In the genomic region with DNA sequence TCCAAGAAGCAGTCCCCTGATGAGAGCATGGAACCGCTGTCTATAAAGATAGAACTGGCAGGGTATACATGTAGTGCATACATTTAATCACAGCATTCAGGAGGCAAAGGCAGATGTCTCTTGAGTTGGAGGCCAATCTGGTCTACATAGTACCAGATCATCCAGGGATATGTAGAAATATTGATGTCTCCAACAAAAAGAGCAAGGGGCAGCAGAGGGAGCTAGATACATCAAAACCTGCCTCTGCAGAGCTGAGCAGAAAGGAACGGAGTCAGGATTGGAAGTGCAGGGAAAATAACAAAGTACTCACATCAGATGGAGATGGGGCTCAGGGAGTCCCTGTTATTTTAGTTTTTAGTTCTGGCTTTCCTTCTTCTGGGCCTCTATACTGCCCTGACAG, we compare ENCODE assay signal across 13 mouse cellular contexts. TPM values are rescaled to one million over a fixed set of nuclear protein-coding genes. Genes with fewer than 3 reads are reported as not detected.
A peak's percentile ranks its signal among the peaks of the same experiment; 100 is the strongest.
DNase-seq lines count a peak whose midpoint lies in the region; ATAC-seq and TF ChIP-seq lines count a peak whose summit lies in the region.
"Had no signal": no experiment of that assay in that cellular context is flagged by ENCODE, and none has a peak within 500 bp of the region (broad histone marks: within the 10 kb centered on the region; RNA-seq: fewer than 3 reads in every experiment).

No protein-coding gene starts in this region.

- H3K4me3 ChIP-seq in forebrain, embryonic 14.5 days (ENCODE audit: low read depth, low read length), result no peak overlapping the region
- no peak overlapping the region for H3K4me3 ChIP-seq in forebrain, embryonic 13.5 days
- no peak overlapping the region for H3K4me3 ChIP-seq in layer of hippocampus, adult 2 months
- H3K4me3 ChIP-seq in liver, postnatal 0 days (ENCODE audit: low read depth, low read length), result no peak overlapping the region
- H3K4me3 ChIP-seq in intestine, postnatal 0 days (ENCODE audit: low read depth, low read length), result no peak overlapping the region
- H3K4me3 ChIP-seq: heart, embryonic 15.5 days; hindbrain, embryonic 15.5 days; limb, embryonic 15.5 days; neural tube, embryonic 12.5 days had no signal

- H3K4me1 ChIP-seq in forebrain, embryonic 14.5 days (ENCODE audit: control insufficient read depth, insufficient read depth, low read length), result peaks cover 12% of the 10 kb centered on the region; the same call in 1 of the 2 replicates
- H3K4me1 ChIP-seq in forebrain, embryonic 13.5 days, result peaks cover 23% of the 10 kb centered on the region
- H3K4me1 ChIP-seq in liver, postnatal 0 days (ENCODE audit: insufficient read depth), result peaks cover 51% of the 10 kb centered on the region
- H3K4me1 ChIP-seq in intestine, postnatal 0 days (replicated peaks; ENCODE audit: control insufficient read depth, insufficient read depth, low read length), result no peaks in the 10 kb centered on the region

- H3K4me2 ChIP-seq in forebrain, embryonic 14.5 days (ENCODE audit: low read length), result no peak overlapping the region
- H3K4me2 ChIP-seq in forebrain, embryonic 13.5 days, result no peak overlapping the region
- no peak overlapping the region for H3K4me2 ChIP-seq in liver, postnatal 0 days (ENCODE audit: low read depth, low read length)
- H3K4me2 ChIP-seq in intestine, postnatal 0 days (replicated peaks; ENCODE audit: low read depth), result no peak overlapping the region
- H3K4me2 ChIP-seq: heart, embryonic 15.5 days; hindbrain, embryonic 15.5 days; limb, embryonic 15.5 days; neural tube, embryonic 12.5 days had no signal

- no peak overlapping the region for H3K9ac ChIP-seq in forebrain, embryonic 14.5 days (ENCODE audit: low read length)
- H3K9ac ChIP-seq in forebrain, embryonic 13.5 days, result no peak overlapping the region
- H3K9ac ChIP-seq in liver, postnatal 0 days (replicated peaks), result no peak overlapping the region
- H3K9ac ChIP-seq in intestine, postnatal 0 days (ENCODE audit: low read depth, low read length), result no peak overlapping the region
- H3K9ac ChIP-seq: heart, embryonic 15.5 days; hindbrain, embryonic 15.5 days; limb, embryonic 15.5 days; neural tube, embryonic 12.5 days had no signal

- ATAC-seq in forebrain, embryonic 14.5 days, result no peak
- ATAC-seq in forebrain, embryonic 13.5 days, result no peak
- ATAC-seq in liver, postnatal 0 days, result no peak
- no peak for ATAC-seq in intestine, postnatal 0 days
- ATAC-seq: activated CD4-positive, CD25-positive, alpha-beta regulatory T cell, adult 4 months had no signal

- no peaks in the 10 kb centered on the region for H3K27me3 ChIP-seq in forebrain, embryonic 14.5 days (replicated peaks; ENCODE audit: control insufficient read depth, insufficient read depth, low read length)
- no peaks in the 10 kb centered on the region for H3K27me3 ChIP-seq in forebrain, embryonic 13.5 days
- H3K27me3 ChIP-seq in liver, postnatal 0 days (ENCODE audit: insufficient read depth, low read length), result no peaks in the 10 kb centered on the region
- no peaks in the 10 kb centered on the region for H3K27me3 ChIP-seq in intestine, postnatal 0 days (replicated peaks; ENCODE audit: control insufficient read depth, insufficient read depth, low read length)
- H3K27me3 ChIP-seq: heart, embryonic 15.5 days; hindbrain, embryonic 15.5 days; limb, embryonic 15.5 days; neural tube, embryonic 12.5 days had no signal

- TF ChIP-seq EP300 in liver, postnatal 0 days (IDR thresholded peaks at IDR 0.05; ENCODE audit: low read depth), result no peak

- DNase-seq in forebrain, embryonic 14.5 days (ENCODE audit: low spot score), result peak; percentile 41
- no peak for DNase-seq in layer of hippocampus, adult 2 months (ENCODE audit: low spot score in 2 of 2)
- DNase-seq in layer of hippocampus, adult 8-10 months (ENCODE audit: low spot score in 2 of 2), result no peak
- DNase-seq in NIH3T3 (ENCODE audit: low read depth), result peak; percentile 54
- no peak for DNase-seq in liver, postnatal 0 days
- DNase-seq in lung, adult 18-20 months, result no peak

- peak; percentile 44 for TF ChIP-seq CTCF in layer of hippocampus, adult 2 months (conservative IDR thresholded peaks at IDR 0.05)
- TF ChIP-seq CTCF in liver, postnatal 0 days (IDR thresholded peaks at IDR 0.05; ENCODE audit: low read depth), result no peak
- TF ChIP-seq CTCF in intestine, postnatal 0 days (IDR thresholded peaks at IDR 0.05; ENCODE audit: low read depth), result no peak

- H3K27ac ChIP-seq in forebrain, embryonic 14.5 days (ENCODE audit: low read depth, low read length), result no peak overlapping the region
- no peak overlapping the region for H3K27ac ChIP-seq in forebrain, embryonic 13.5 days
- H3K27ac ChIP-seq in layer of hippocampus, adult 2 months, result peak overlapping the region; percentile 11; the same call in 1 of the 2 replicates
- H3K27ac ChIP-seq in liver, postnatal 0 days (ENCODE audit: low read depth), result peak overlapping the region; percentile 88
- H3K27ac ChIP-seq in intestine, postnatal 0 days (ENCODE audit: low read depth, low read length), result no peak overlapping the region
- H3K27ac ChIP-seq: heart, embryonic 15.5 days; hindbrain, embryonic 15.5 days; limb, embryonic 15.5 days; neural tube, embryonic 12.5 days had no signal

- WGBS in forebrain, embryonic 14.5 days, result 74% methylated on average over 2 of the region's 2 CpGs
- WGBS in forebrain, embryonic 13.5 days, result 74% methylated on average over 2 of the region's 2 CpGs
- 86% methylated on average over 2 of the region's 2 CpGs for WGBS in liver, postnatal 0 days (ENCODE audit: insufficient replicate concordance)
- WGBS in intestine, postnatal 0 days, result 82% methylated on average over 2 of the region's 2 CpGs

- H3K9me3 ChIP-seq in forebrain, embryonic 14.5 days (replicated peaks; ENCODE audit: control insufficient read depth, low read length), result no peaks in the 10 kb centered on the region
- no peaks in the 10 kb centered on the region for H3K9me3 ChIP-seq in forebrain, embryonic 13.5 days (replicated peaks)
- no peaks in the 10 kb centered on the region for H3K9me3 ChIP-seq in liver, postnatal 0 days (ENCODE audit: low read length)
- H3K9me3 ChIP-seq in intestine, postnatal 0 days (ENCODE audit: control insufficient read depth), result no peaks in the 10 kb centered on the region
- H3K9me3 ChIP-seq: heart, embryonic 15.5 days; hindbrain, embryonic 15.5 days; limb, embryonic 15.5 days; neural tube, embryonic 12.5 days had no signal

- H3K36me3 ChIP-seq in forebrain, embryonic 14.5 days (ENCODE audit: control insufficient read depth, insufficient read depth, low read length), result peaks cover 5% of the 10 kb centered on the region; the same call in 1 of the 2 replicates
- H3K36me3 ChIP-seq in forebrain, embryonic 13.5 days (ENCODE audit: poor library complexity, severe bottlenecking), result peaks cover 20% of the 10 kb centered on the region
- H3K36me3 ChIP-seq in liver, postnatal 0 days (replicated peaks; ENCODE audit: insufficient read depth, low read length), result no peaks in the 10 kb centered on the region
- peaks cover 10% of the 10 kb centered on the region; the same call in 1 of the 2 replicates for H3K36me3 ChIP-seq in intestine, postnatal 0 days (ENCODE audit: control insufficient read depth, insufficient read depth)

RNA-seq across cellular contexts. Expression of a gene that starts 8.1 kb away (rescaled TPM):
- 24.5 and 26.1 TPM in 2 replicates for polyA plus RNA-seq in forebrain, embryonic 14.5 days (2014; fragmentation: Nextera tagmentation; extraction: Ambion mirVana)
- 15.3 and 21.0 TPM in 2 replicates for polyA plus RNA-seq in forebrain, embryonic 13.5 days (2015; fragmentation: Nextera tagmentation; extraction: Ambion mirVana)
- total RNA-seq in layer of hippocampus, adult 2 months (2021), result 100 to 1,000 TPM; 154 to 156 TPM
- 100 to 1,000 TPM; 165 to 192 (median 179) TPM for total RNA-seq in layer of hippocampus, adult 8-10 months (2022)
- polyA plus RNA-seq in liver, postnatal 0 days (2015; fragmentation: Nextera tagmentation; extraction: Ambion mirVana), result 3.4 and 4.6 TPM in 2 replicates
- 4.2 and 4.8 TPM in 2 replicates for polyA plus RNA-seq in intestine, postnatal 0 days (2015; fragmentation: Nextera tagmentation; extraction: Ambion mirVana)

RNA-seq across cellular contexts. Expression of a gene that starts 47.7 kb away (rescaled TPM):
- 7.3 and 12.8 TPM in 2 replicates for polyA plus RNA-seq in forebrain, embryonic 14.5 days (2014; fragmentation: Nextera tagmentation; extraction: Ambion mirVana)
- 8.5 and 12.2 TPM in 2 replicates for polyA plus RNA-seq in forebrain, embryonic 13.5 days (2015; fragmentation: Nextera tagmentation; extraction: Ambion mirVana)
- 10 to 100 TPM in 1 of 2 experiments, 1 to 10 TPM in 1; 8.1 to 10.8 TPM for total RNA-seq in layer of hippocampus, adult 2 months (2021)
- 10 to 100 TPM; 10.3 to 13.7 (median 11.0) TPM for total RNA-seq in layer of hippocampus, adult 8-10 months (2022)
- polyA plus RNA-seq in liver, postnatal 0 days (2015; fragmentation: Nextera tagmentation; extraction: Ambion mirVana), result 3.8 and 4.0 TPM in 2 replicates
- polyA plus RNA-seq in intestine, postnatal 0 days (2015; fragmentation: Nextera tagmentation; extraction: Ambion mirVana), result 19.5 and 24.1 TPM in 2 replicates

RNA-seq across cellular contexts. Expression of a gene that starts 48.0 kb away (rescaled TPM):
- polyA plus RNA-seq in forebrain, embryonic 14.5 days (2014; fragmentation: Nextera tagmentation; extraction: Ambion mirVana), result 13.9 and 15.6 TPM in 2 replicates
- 17.1 and 23.7 TPM in 2 replicates for polyA plus RNA-seq in forebrain, embryonic 13.5 days (2015; fragmentation: Nextera tagmentation; extraction: Ambion mirVana)
- 10 to 100 TPM; 19.9 to 22.3 TPM for total RNA-seq in layer of hippocampus, adult 2 months (2021)
- 10 to 100 TPM; 17.1 to 30.9 (median 20.7) TPM for total RNA-seq in layer of hippocampus, adult 8-10 months (2022)
- 8.5 and 11.8 TPM in 2 replicates for polyA plus RNA-seq in liver, postnatal 0 days (2015; fragmentation: Nextera tagmentation; extraction: Ambion mirVana)
- 2.8 TPM in 2 replicates for polyA plus RNA-seq in intestine, postnatal 0 days (2015; fragmentation: Nextera tagmentation; extraction: Ambion mirVana)

Comparison
In these comparisons a context has a peak if more than half of its experiments do, and no peak if none do; other contexts are left out.
1. DNase-seq: peak in forebrain, embryonic 14.5 days (single experiment) and NIH3T3 (single experiment); none in layer of hippocampus, adult 2 months (0 of 2), layer of hippocampus, adult 8-10 months (0 of 2), liver, postnatal 0 days (single experiment) and lung, adult 18-20 months (0 of 2).
2. H3K27ac ChIP-seq: peak in layer of hippocampus, adult 2 months (single experiment) and liver, postnatal 0 days (single experiment); none in forebrain, embryonic 14.5 days (single experiment), forebrain, embryonic 13.5 days (single experiment) and intestine, postnatal 0 days (single experiment).